Comparison of ENCODE assay signal across 30 mouse cellular contexts in the genomic region with DNA sequence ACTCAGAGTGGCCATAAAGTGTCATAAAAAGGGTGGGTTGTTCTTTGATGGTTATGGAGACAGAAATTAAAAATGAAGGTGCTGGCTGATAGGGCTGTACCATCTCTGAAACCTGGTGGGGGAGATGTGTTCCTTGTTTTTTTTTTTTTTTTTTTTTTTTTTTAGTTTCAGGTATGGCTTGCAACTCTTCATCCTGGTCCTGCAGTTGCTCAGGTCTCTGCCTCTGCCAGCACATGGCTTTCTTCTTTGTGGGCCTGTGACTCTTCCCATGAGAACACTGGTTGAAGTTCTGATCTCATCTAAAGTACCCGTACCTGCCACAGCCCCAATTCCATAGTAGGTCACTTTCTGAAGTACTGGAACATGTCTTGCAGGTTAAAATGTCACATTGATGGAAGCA. TPM values are rescaled to one million over a fixed set of nuclear protein-coding genes. Genes with fewer than 3 reads are reported as not detected.
DNase-seq lines count a peak whose midpoint lies in the region; ATAC-seq and TF ChIP-seq lines count a peak whose summit lies in the region.
"Had no signal": no experiment of that assay in that cellular context is flagged by ENCODE, and none has a peak within 500 bp of the region (broad histone marks: within the 10 kb centered on the region; RNA-seq: fewer than 3 reads in every experiment).

No protein-coding gene starts in this region.

- no peak overlapping the region for H3K9ac ChIP-seq in ES-E14 (ENCODE audit: insufficient read depth, low read depth, low read length, poor library complexity, severe bottlenecking)
- H3K9ac ChIP-seq: embryonic facial prominence, embryonic 13.5 days; forebrain, postnatal 0 days; heart, embryonic 13.5 days; hindbrain, embryonic 14.5 days had no signal

- H3K4me3 ChIP-seq in ES-E14 (ENCODE audit: insufficient read depth in 1 of 2, low read depth in 1 of 2, low read length in 2 of 2, poor library complexity in 1 of 2, severe bottlenecking in 1 of 2): no peak overlapping the region
- H3K4me3 ChIP-seq in bone marrow macrophage, adult 2 months (ENCODE audit: insufficient read depth, low read length): no peak overlapping the region
- no peak overlapping the region for H3K4me3 ChIP-seq in small intestine, adult 2 months (ENCODE audit: low read depth, low read length)
- H3K4me3 ChIP-seq in thymus, adult 2 months (ENCODE audit: control insufficient read depth, insufficient read depth, low read length): no peak overlapping the region
- H3K4me3 ChIP-seq: embryonic facial prominence, embryonic 13.5 days; heart, adult 2 months; heart, embryonic 10.5 days; heart, embryonic 13.5 days had no signal

- peaks cover 2 to 16% of the 10 kb centered on the region in 2 experiments; a peak in 3 of 4 replicates for H3K4me1 ChIP-seq in ES-E14 (ENCODE audit: control insufficient read depth in 2 of 2, insufficient read depth in 2 of 2, low read length in 2 of 2, poor library complexity in 1 of 2)
- peaks cover 27% of the 10 kb centered on the region for H3K4me1 ChIP-seq in bone marrow macrophage, adult 2 months (ENCODE audit: control insufficient read depth, insufficient read depth, low read length)
- H3K4me1 ChIP-seq in small intestine, adult 2 months (ENCODE audit: control insufficient read depth, insufficient read depth, insufficient read length, low read length): no peaks in the 10 kb centered on the region
- H3K4me1 ChIP-seq in thymus, adult 2 months (replicated peaks; ENCODE audit: control insufficient read depth, insufficient read depth, low read length): no peaks in the 10 kb centered on the region
- H3K4me1 ChIP-seq: heart, embryonic 10.5 days had no signal

- WGBS in small intestine, adult 2 months: 61% methylated on average over 1 of the region's 1 CpGs
- 76% methylated on average over 1 of the region's 1 CpGs for WGBS in thymus, adult 2 months

- no peaks in the 10 kb centered on the region for H3K27me3 ChIP-seq in small intestine, adult 2 months (ENCODE audit: control insufficient read depth, insufficient read depth, low read length)
- no peaks in the 10 kb centered on the region for H3K27me3 ChIP-seq in thymus, adult 2 months (ENCODE audit: control insufficient read depth, insufficient read depth, low read length)
- H3K27me3 ChIP-seq: embryonic facial prominence, embryonic 13.5 days had no signal

- no peaks in the 10 kb centered on the region for H3K36me3 ChIP-seq in ES-E14 (ENCODE audit: control insufficient read depth, insufficient read depth, low read length, poor library complexity, severe bottlenecking)
- no peaks in the 10 kb centered on the region for H3K36me3 ChIP-seq in small intestine, adult 2 months (ENCODE audit: control insufficient read depth, insufficient read depth, low read length)
- no peaks in the 10 kb centered on the region for H3K36me3 ChIP-seq in thymus, adult 2 months (ENCODE audit: control insufficient read depth, insufficient read depth, low read length)
- H3K36me3 ChIP-seq: embryonic facial prominence, embryonic 13.5 days; G1E; heart, embryonic 10.5 days; heart, embryonic 13.5 days had no signal

- no peak for TF ChIP-seq CTCF in bone marrow macrophage, adult 2 months (IDR thresholded peaks at IDR 0.05; ENCODE audit: low read depth, low read length)
- TF ChIP-seq CTCF in small intestine, adult 2 months (IDR thresholded peaks at IDR 0.05; ENCODE audit: extremely low read depth, insufficient read length, insufficient replicate concordance, low read depth, low read length): no peak
- no peak for TF ChIP-seq CTCF in thymus, adult 2 months (IDR thresholded peaks at IDR 0.05; ENCODE audit: borderline replicate concordance, control insufficient read depth, extremely low read depth, insufficient read depth, low read length, poor library complexity)

- DNase-seq in heart, adult 11 months: peak; percentile 59
- DNase-seq in heart, adult 18-20 months: no peak
- DNase-seq in ES-E14 (ENCODE audit: low read depth, low spot score): no peak
- DNase-seq in thymus, adult 2 months: no peak
- no peak for DNase-seq in urinary bladder, postnatal 36 days (ENCODE audit: low spot score in 2 of 2)
- DNase-seq: adrenal gland, adult 2 months; adrenal gland, postnatal 14 days; cerebellum, adult 18-20 months; cerebellum, adult 9-11 months; cerebellum, postnatal 25 days; forebrain, postnatal 0 days; gastrocnemius, postnatal 36 days; heart, adult 2 months; heart, postnatal 14 days; heart, postnatal 4 days; kidney, adult 18-20 months had no signal

- no peak overlapping the region for H3K27ac ChIP-seq in ES-E14 (ENCODE audit: insufficient read depth, low read depth, low read length, poor library complexity, severe bottlenecking)
- H3K27ac ChIP-seq in bone marrow macrophage, adult 2 months (ENCODE audit: insufficient read depth, low read depth, low read length): peak overlapping the region; percentile 65
- 0 out of 2 replicates have a peak overlapping the region, but pooled peaks have one; percentile 29 for H3K27ac ChIP-seq in small intestine, adult 2 months (ENCODE audit: insufficient read depth, low read depth, low read length)
- H3K27ac ChIP-seq in thymus, adult 2 months (ENCODE audit: control insufficient read depth, insufficient read depth, low read length): no peak overlapping the region
- H3K27ac ChIP-seq: embryonic facial prominence, embryonic 13.5 days; heart, adult 2 months; heart, embryonic 10.5 days; heart, embryonic 13.5 days; hindbrain, embryonic 14.5 days; hindbrain, postnatal 0 days had no signal

- ATAC-seq in megakaryocyte-erythroid progenitor cell, adult 5-6 weeks (replicated peaks; ENCODE audit: low FRiP score, low TSS enrichment, poor library complexity, severe bottlenecking): no peak
- ATAC-seq: CD4-positive, CD25-positive, alpha-beta regulatory T cell, adult 4 months; forebrain, embryonic 14.5 days; forebrain, postnatal 0 days; hindbrain, postnatal 0 days; inflammation-experienced regulatory T-cells, adult 6 months; intestine, embryonic 16.5 days had no signal

- H3K9me3 ChIP-seq in ES-E14 (ENCODE audit: control insufficient read depth, insufficient read depth, low read depth, low read length): no peaks in the 10 kb centered on the region
- H3K9me3 ChIP-seq: embryonic facial prominence, embryonic 13.5 days; G1E; heart, embryonic 10.5 days; heart, embryonic 13.5 days had no signal

- in situ Hi-C loops in ES-E14 (cut with MboI; ENCODE audit: low sequenced_read_pairs in 2 of 2, unreplicated experiment in 2 of 2): no loop called here

- no peak for TF ChIP-seq POLR2A in bone marrow macrophage, adult 2 months (IDR thresholded peaks at IDR 0.05; ENCODE audit: borderline replicate concordance, low read depth, low read length)
- TF ChIP-seq POLR2A in small intestine, adult 2 months (IDR thresholded peaks at IDR 0.05; ENCODE audit: low read depth, low read length): no peak
- no peak for TF ChIP-seq POLR2A in thymus, adult 2 months (IDR thresholded peaks at IDR 0.05; ENCODE audit: control insufficient read depth, extremely low read depth, insufficient read depth, low read length, poor library complexity)

TF ChIP-seq in ES-E14, 5 proteins besides CTCF, POLR2A, EP300 and RAD21:
- TF ChIP-seq HCFC1 (IDR thresholded peaks at IDR 0.05; ENCODE audit: borderline replicate concordance, insufficient read depth, low read length): no peak
- peak; percentile 59; the same call in 1 of the 2 replicates for TF ChIP-seq ZNF384 (IDR thresholded peaks at IDR 0.05; ENCODE audit: low read depth, low read length)
TF ChIP-seq in ES-E14: peak in this region for 1.

RNA-seq across cellular contexts. Expression of a gene that starts 5.7 kb away (rescaled TPM):
- 10 to 100 TPM; 28.9 to 31.0 TPM for total RNA-seq in heart, adult 18-20 months (2021)
- 41.5 and 83.4 TPM in 2 replicates for total RNA-seq in ES-E14 (2012; rRNA removed)
- 41.2 and 49.0 TPM in 2 replicates for polyA plus RNA-seq in bone marrow macrophage, adult 2 months (2012; ENCODE audit: insufficient read depth, insufficient read length, missing spikeins)
- 23.5 and 48.4 TPM in 2 replicates for polyA plus RNA-seq in small intestine, adult 2 months (2012; rRNA removed)
- 14.0 and 14.8 TPM in 2 replicates for total RNA-seq in megakaryocyte-erythroid progenitor cell, adult 5-6 weeks (2014; fragmentation: Nextera tagmentation)
- 10.2 and 16.6 TPM in 2 replicates for total RNA-seq in megakaryocyte-erythroid progenitor cell, adult 5-6 weeks (2017)
- polyA plus RNA-seq in thymus, adult 2 months (2012; rRNA removed): 102 TPM in 2 replicates

RNA-seq across cellular contexts. Expression of a gene that starts 42.8 kb away (rescaled TPM):
- 1 to 10 TPM in 1 of 2 experiments, under 1 TPM in 1; 0.22 to 1.8 TPM for total RNA-seq in heart, adult 18-20 months (2021)
- total RNA-seq in ES-E14 (2012; rRNA removed): 0.42 and 0.49 TPM in 2 replicates
- polyA plus RNA-seq in bone marrow macrophage, adult 2 months (2012; ENCODE audit: insufficient read depth, insufficient read length, missing spikeins): 6.5 and 6.8 TPM in 2 replicates
- 5.6 and 7.5 TPM in 2 replicates for polyA plus RNA-seq in small intestine, adult 2 months (2012; rRNA removed)
- total RNA-seq in megakaryocyte-erythroid progenitor cell, adult 5-6 weeks (2014; fragmentation: Nextera tagmentation): 0.96 and 1.0 TPM in 2 replicates
- total RNA-seq in megakaryocyte-erythroid progenitor cell, adult 5-6 weeks (2017): 0.70 and 1.6 TPM in 2 replicates
- 24.8 and 32.8 TPM in 2 replicates for polyA plus RNA-seq in thymus, adult 2 months (2012; rRNA removed)
- total RNA-seq: forebrain, postnatal 0 days; gastrocnemius, adult 8-10 months; gastrocnemius, postnatal 36 days; heart, postnatal 4 days; hindbrain, postnatal 0 days had no signal
- polyA plus RNA-seq: forebrain, embryonic 14.5 days; forebrain, postnatal 0 days; G1E; heart, embryonic 13.5 days; hindbrain, embryonic 14.5 days; hindbrain, postnatal 0 days had no signal

Comparison
In these comparisons a context has a peak if more than half of its experiments do, and no peak if none do; other contexts are left out.
1. H3K27ac ChIP-seq: peak in bone marrow macrophage, adult 2 months (single experiment) and small intestine, adult 2 months (single experiment); none in ES-E14 (single experiment) and thymus, adult 2 months (single experiment).